Mouse (Mus musculus) ES-E14 (cell line): ENCODE measurements around the gene D10Jhu81e.

Experiments used
- CHD2 ChIP-seq: IDR thresholded peaks from 2 replicates; pipeline ENCODE4 v1.6.1; 2014; ENCODE audit warnings: mild to moderate bottlenecking, low read depth, low read length, inconsistent platforms
- HCFC1 ChIP-seq: IDR thresholded peaks from 2 replicates; pipeline ENCODE4 v1.6.1; 2012; ENCODE audit warnings: low read length, inconsistent platforms, borderline replicate concordance; ENCODE audit not compliant: insufficient read depth
- MAFK ChIP-seq: IDR thresholded peaks from 2 replicates; pipeline ENCODE4 v1.6.1; 2014; ENCODE audit warnings: mild to moderate bottlenecking, low read depth, low read length, inconsistent platforms; ENCODE audit not compliant: insufficient read depth
- ZC3H11A ChIP-seq: IDR thresholded peaks from 2 replicates; pipeline ENCODE4 v1.6.1; 2012; ENCODE audit warnings: low read depth, mild to moderate bottlenecking, inconsistent platforms, low read length, borderline replicate concordance
- ZNF384 ChIP-seq: IDR thresholded peaks from 2 replicates; pipeline ENCODE4 v1.6.1; 2012; ENCODE audit warnings: low read depth, low read length, inconsistent platforms

DNA sequence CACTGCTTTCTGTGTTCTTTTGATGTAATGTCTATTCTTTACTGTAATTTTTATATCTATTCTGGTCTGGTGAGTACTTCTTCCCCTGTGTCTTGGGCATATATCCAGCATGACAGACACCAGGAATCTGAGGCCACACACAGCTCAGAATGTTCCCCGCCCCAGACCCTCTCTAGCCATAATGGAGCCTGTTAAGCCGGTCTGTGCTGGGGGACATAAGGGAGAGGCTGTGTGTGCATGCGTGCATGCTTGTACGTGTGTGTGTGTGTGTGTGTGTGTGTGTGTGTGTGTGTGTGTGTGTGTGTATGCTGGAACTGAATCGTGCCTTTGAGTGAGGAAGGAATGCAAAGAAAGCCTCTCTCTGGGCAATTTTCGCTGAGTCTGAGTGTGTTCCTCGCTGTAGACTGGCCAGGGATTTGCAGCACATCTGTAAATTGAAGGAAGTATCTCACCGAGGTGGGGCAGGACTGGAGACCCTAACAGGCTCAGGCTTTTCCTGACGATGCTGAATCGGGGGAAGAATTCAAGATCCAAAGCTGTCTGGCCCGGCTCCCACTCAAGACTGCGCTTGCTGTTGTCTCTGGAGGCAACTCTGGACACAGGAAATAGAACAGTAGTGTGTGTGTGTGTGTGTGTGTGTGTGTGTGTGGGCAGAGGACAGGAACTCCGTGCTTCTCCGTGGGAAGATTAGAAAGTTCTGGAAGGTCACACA is 30.6 kb downstream of the D10Jhu81e start:
- TF ChIP-seq MAFK (no peak), ZNF384 (no peak), HCFC1 (no peak), CHD2 (no peak), ZC3H11A (no peak)
